11 mouse cellular contexts compared by ENCODE assay signal in the genomic region with DNA sequence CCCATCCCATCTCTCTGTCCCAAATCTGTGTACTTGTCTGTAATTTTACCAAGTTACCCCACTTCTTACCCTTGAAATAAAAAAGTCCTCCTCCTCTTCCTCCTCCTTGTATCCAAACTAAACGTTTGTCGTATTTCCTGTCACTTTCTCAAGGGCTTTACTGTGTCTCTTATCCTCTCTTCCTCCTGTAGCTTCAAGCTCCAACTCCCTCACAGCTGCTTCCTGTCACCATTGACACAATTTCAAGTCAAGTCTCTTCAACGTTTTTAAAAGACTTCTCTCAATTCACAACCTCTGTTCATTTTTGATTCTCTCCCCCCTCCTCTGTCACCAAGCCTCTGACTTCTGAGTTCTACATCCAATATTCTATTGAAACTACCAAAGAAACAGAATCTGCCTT. TPM values are rescaled to one million over a fixed set of nuclear protein-coding genes. Genes with fewer than 3 reads are reported as not detected.
DNase-seq lines count a peak whose midpoint lies in the region; ATAC-seq and TF ChIP-seq lines count a peak whose summit lies in the region.
"Had no signal": no experiment of that assay in that cellular context is flagged by ENCODE, and none has a peak within 500 bp of the region (broad histone marks: within the 10 kb centered on the region; RNA-seq: fewer than 3 reads in every experiment).

A gene (minus strand): TSS at position 119 of the 400 bp plus-strand sequence.

- 34% methylated on average over 3 of the region's 3 CpGs for WGBS in heart, embryonic 12.5 days
- 76% methylated on average over 3 of the region's 3 CpGs for WGBS in midbrain, embryonic 15.5 days

- no peak for TF ChIP-seq CTCF in bone marrow macrophage, adult 2 months (IDR thresholded peaks at IDR 0.05; ENCODE audit: low read depth, low read length)

- H3K9ac ChIP-seq in heart, embryonic 12.5 days = no peak within 1 kb of the TSS
- no peak within 1 kb of the TSS for H3K9ac ChIP-seq in midbrain, embryonic 15.5 days

- H3K4me2 ChIP-seq in heart, embryonic 12.5 days = no peak within 1 kb of the TSS
- H3K4me2 ChIP-seq in midbrain, embryonic 15.5 days = no peak within 1 kb of the TSS

- H3K27ac ChIP-seq in heart, embryonic 12.5 days (ENCODE audit: poor library complexity, severe bottlenecking) = no peak within 1 kb of the TSS
- no peak within 1 kb of the TSS for H3K27ac ChIP-seq in bone marrow macrophage, adult 2 months (ENCODE audit: insufficient read depth, low read depth, low read length)
- H3K27ac ChIP-seq in midbrain, embryonic 15.5 days = no peak within 1 kb of the TSS
- H3K27ac ChIP-seq: kidney, postnatal 0 days had no signal

- DNase-seq in heart, adult 8-10 months (ENCODE audit: low spot score) = no peak
- DNase-seq in heart, postnatal 14 days = peak in 1 of 2 experiments; percentile 19
- no peak for DNase-seq in retina, embryonic 14.5 days (ENCODE audit: low spot score)
- DNase-seq in right cerebral cortex, postnatal 4 days = no peak
- DNase-seq in cerebellum, adult 18-20 months = no peak
- DNase-seq: cerebellum, postnatal 14 days had no signal

- no peaks in the 10 kb centered on the region for H3K27me3 ChIP-seq in heart, embryonic 12.5 days (replicated peaks)
- H3K27me3 ChIP-seq in midbrain, embryonic 15.5 days (replicated peaks) = no peaks in the 10 kb centered on the region

- H3K4me3 ChIP-seq in heart, embryonic 12.5 days = no peak within 1 kb of the TSS
- no peak within 1 kb of the TSS for H3K4me3 ChIP-seq in bone marrow macrophage, adult 2 months (ENCODE audit: insufficient read depth, low read length)
- H3K4me3 ChIP-seq in midbrain, embryonic 15.5 days = no peak within 1 kb of the TSS

- H3K36me3 ChIP-seq in heart, embryonic 12.5 days = no peaks in the 10 kb centered on the region
- no peaks in the 10 kb centered on the region for H3K36me3 ChIP-seq in midbrain, embryonic 15.5 days (replicated peaks)
- H3K36me3 ChIP-seq: G1E had no signal

- no peaks in the 10 kb centered on the region for H3K9me3 ChIP-seq in heart, embryonic 12.5 days (replicated peaks)
- H3K9me3 ChIP-seq in midbrain, embryonic 15.5 days = no peaks in the 10 kb centered on the region
- H3K9me3 ChIP-seq: G1E had no signal

- intact Hi-C loops in heart, postnatal 14 days (cut with DNase I) = no loop called here

- TF ChIP-seq POLR2A in bone marrow macrophage, adult 2 months (IDR thresholded peaks at IDR 0.05; ENCODE audit: borderline replicate concordance, low read depth, low read length) = no peak

- H3K4me1 ChIP-seq in heart, embryonic 12.5 days (replicated peaks) = no peaks in the 10 kb centered on the region
- H3K4me1 ChIP-seq in bone marrow macrophage, adult 2 months (ENCODE audit: control insufficient read depth, insufficient read depth, low read length) = peaks cover 5% of the 10 kb centered on the region; the same call in 1 of the 2 replicates
- H3K4me1 ChIP-seq in midbrain, embryonic 15.5 days = no peaks in the 10 kb centered on the region

- ATAC-seq in heart, embryonic 12.5 days (ENCODE audit: insufficient number of reproducible peaks, low FRiP score) = no peak
- no peak for ATAC-seq in midbrain, embryonic 15.5 days (replicated peaks)

RNA-seq across cellular contexts. Expression of the gene that starts here (rescaled TPM):
- total RNA-seq in heart, adult 8-10 months (2022) = 10 to 100 TPM; 16.7 to 21.3 (median 19.7) TPM
- polyA plus RNA-seq in heart, embryonic 12.5 days (2016; fragmentation: Nextera tagmentation; extraction: Ambion mirVana) = 4.8 and 4.9 TPM in 2 replicates
- polyA plus RNA-seq in bone marrow macrophage, adult 2 months (2012; ENCODE audit: insufficient read depth, insufficient read length, missing spikeins) = 43.4 and 45.6 TPM in 2 replicates
- total RNA-seq in heart, postnatal 14 days (2021) = 10 to 100 TPM; 26.9 to 30.9 TPM
- polyA plus RNA-seq in midbrain, embryonic 15.5 days (2015; fragmentation: Nextera tagmentation; extraction: Ambion mirVana) = 17.3 and 19.4 TPM in 2 replicates
- polyA plus RNA-seq: G1E had no signal
